Mouse (Mus musculus) bone marrow macrophage, adult 2 months (primary cell): ENCODE results near the gene Iah1.

ENCODE experiments used
- CTCF ChIP-seq: IDR thresholded peaks from 2 replicates; pipeline ENCODE4 v1.5.1; 2012; ENCODE audit warnings: low read depth, mild to moderate bottlenecking, low read length, moderate library complexity
- POLR2A ChIP-seq: IDR thresholded peaks from 2 replicates; pipeline ENCODE4 v1.6.1; 2012; ENCODE audit warnings: mild to moderate bottlenecking, low read depth, low read length, borderline replicate concordance

GRCm38 (mm10) chr12:21350113-21350876 is 34.1 kb downstream of the Iah1 start:
- no peak for TF ChIP-seq CTCF
- TF ChIP-seq POLR2A = no peak
